Mouse (Mus musculus) embryo, embryonic 9.5 days (tissue): ENCODE measurements around the gene Dscam.

ENCODE experiments used
- DNase-seq: peaks from one replicate; pipeline ENCODE4 v3.0.0-alpha.2; 2017; ENCODE audit errors: extremely low spot score

Gene Dscam

DNA sequence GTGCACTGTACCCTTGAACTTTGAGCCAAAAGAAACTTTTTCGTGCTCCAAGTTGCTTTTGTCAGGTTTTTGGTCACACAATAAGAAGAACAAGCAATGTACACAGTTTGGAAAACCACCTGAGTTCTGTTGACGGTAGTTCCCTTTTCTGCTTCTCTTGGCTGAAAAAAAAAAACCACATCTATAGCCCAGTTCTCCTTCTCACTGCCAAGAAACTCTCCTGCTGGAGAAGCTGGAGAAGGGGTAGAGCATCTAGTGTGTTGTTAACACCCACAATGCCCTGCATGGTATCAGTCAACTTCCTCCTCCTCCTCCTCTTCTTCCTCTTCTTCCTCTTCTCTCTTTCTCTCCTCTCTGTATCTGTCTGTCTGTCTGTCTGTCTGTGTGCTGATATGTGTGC is 65.3 kb downstream of the Dscam start:
- no peak for DNase-seq

DNA sequence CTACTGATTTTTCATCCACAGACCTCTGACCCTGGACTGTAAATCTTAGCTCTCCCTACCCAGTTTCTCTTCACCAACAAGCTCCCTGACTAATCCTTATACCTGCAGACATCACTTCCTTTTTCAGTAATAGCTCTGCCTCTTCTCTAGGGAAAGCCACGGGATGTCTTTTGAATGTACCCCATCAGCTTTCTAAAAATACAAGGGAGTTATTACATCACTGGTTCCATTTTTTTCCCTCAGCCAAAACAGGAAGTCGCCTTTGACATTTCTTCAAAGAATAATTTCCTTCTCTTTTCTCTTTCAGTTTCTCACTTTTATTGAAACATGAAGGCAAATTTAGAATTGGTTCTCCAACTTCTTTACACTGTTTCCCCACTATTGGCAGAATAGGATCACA is 67.5 kb downstream of the Dscam start:
- DNase-seq = no peak

DNA sequence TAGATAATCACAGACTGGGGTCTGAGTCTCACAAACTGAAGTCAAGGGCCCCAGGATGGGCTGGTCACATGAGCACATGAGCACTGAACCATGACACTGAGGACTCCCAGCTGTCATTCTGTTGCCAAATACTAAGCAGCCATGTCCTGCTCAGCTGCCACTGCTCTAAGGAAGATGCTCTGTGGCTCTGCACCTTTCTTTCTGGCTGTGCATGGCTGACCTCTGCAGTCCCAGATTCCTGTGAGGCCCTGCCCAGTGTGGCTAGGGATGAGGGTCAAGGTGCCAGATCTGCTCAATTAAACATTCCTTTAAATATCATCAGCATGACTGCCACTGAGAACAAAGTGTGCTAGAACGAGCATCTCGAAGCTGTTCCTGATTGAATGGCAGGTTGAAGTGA is 70.5 kb downstream of the Dscam start:
- no peak for DNase-seq

DNA sequence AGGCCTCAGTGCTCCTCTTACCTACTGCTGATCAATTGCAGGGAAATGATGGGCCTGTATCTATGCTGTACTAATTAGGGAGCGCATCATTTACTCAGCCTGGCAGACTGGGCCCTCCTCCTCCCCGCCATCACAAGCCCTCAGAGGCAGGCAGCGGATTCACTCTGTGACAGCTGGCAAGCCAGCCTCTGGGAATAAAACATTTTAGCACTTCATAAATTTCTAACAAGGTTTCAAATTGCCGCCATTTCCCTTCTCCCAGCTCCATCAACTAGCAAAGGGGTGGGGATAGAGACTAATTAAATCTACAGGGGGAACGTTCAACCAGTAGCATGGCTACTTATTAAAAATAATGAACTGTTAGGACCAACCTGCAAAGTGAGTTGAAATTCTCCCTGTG is 72.0 kb downstream of the Dscam start:
- peak; percentile 2 for DNase-seq

DNA sequence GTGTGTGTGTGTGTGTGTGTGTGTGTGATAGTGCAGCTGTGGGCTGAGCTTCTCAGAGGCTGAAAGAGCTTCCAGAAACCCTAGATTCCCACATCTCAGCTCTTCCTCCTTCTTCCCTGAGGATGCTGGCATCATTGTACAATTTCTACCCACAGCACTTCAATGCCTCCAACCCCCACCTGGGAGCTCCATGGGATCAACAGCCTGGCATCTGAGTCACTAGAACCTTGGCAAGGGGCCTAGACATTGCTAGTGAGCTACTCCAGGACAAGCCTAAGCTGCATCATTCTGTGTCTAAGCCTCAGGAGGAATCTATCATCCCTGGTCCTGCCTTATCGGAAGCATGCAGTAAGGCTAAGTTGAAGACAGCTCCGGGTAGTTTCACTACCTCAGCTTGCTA is 73.8 kb downstream of the Dscam start:
- DNase-seq = no peak

DNA sequence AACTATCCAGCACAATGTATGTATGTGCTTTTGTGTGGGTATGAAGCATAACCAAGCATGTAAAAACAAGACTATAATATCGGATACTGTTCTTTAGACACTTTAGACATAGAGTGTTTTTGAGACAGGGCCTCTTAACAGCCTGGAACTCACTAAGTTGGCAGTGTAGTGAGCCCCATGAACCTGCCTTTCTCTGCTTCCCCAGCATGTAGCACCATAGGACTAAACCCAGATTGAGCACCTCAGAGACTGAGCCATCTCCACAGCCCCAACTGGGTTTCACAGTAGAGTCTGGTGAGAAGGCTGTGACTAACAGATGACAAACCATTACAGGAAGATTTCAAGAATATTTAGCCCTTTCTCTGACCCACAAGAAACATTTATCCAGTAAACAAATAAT is 75.1 kb downstream of the Dscam start:
- DNase-seq = no peak

DNA sequence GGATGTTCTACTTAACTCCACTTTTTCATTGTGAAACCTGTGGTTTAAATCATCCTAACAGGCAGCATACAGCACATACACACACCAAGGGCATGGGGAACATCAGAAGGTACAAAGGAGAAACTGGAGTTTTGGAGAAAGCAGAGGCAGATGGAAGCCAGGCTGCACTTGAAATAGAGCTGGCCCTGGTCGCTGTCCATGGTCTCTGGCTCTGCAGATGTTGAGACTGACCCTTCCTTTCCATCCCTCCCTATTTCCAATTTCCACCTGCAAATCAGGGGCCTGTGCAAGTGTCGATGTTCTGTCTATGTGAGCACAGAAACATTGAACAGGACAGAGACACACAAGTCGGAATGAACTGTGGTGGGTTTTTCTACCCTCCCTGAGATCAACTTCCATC is 81.2 kb downstream of the Dscam start:
- DNase-seq = no peak

DNA sequence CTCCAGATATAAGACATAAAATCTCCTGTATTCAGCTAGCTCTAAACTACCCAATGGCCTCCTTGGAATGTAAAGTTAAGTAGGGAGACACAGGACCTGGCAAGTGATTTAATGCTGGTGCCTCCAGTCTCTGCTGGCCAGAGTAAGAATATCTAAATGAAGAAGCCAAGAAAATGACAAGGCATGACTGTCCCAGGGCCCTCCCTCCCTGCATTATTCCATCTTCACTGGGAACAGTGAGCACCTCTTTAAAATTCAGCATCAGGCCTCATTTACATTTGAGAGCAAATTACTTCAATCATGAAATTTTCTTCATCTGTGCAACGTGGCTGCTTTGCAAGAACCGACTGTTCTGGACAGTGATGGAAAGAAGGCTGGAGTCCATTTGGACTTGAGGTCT is 86.9 kb downstream of the Dscam start:
- no peak for DNase-seq

DNA sequence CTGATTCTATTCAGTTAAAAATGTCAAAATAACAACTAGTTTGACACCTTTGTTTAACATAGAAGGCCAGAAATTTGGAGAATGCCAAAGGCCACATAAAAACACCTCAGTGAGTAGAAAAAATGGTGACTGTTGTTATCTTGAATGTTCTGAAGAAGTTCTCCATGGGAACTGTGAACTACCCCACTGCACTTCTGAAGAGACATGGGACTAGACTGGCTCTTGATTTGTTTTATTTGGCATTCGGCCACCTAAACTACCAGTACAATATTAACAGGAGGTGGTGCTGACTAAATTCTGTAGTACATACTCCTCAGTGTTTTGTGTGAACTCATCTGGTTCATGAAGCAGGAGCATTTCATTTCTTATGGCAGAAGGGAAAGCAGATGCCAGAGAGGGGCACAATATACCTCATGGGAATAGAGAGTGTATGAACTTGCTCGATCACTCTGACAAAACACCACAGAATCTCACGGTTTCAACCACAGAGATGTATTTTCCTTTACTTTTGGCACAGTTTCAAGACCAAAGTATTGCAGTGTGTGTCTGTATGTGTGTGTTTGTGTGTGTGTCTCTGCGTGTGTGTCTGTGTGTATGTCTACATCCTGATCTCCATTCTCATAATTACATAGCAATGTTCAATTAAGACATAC is 94.5 kb downstream of the Dscam start:
- DNase-seq = no peak

DNA sequence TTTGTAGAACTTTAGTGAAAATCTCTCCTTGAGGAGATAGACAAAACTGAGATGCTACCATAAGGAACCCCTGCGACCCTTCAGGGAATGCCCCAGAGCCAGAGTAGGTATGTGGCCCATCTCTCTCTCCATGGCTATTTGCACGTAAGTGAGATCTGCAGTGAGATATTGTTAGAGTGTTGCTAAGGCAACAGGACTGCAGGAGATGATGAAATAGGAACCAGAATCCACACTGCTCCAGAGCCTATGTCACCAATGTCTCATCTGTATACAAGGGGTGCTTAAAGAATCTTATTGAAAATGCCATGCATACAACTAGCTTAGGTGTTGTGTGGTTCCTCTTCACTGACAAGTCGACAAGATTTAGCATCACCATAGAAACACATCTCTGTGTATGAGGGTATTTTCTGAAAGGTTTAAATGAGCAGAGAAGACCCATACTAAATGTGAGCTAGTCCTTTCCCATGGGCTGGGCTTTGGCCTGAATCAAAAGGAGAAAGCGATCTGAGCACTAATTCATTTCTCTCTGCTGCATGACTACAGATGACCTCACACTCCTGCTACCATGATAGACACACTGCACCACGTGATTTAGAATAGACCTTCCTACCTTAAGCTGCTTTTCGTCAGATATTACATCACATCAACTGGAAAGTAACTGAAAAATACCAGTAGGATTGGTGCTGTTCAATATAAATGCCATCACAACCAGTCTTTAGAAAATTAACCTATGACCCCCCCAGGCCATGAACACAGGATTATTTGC is 95.2 kb downstream of the Dscam start:
- DNase-seq = no peak

DNA sequence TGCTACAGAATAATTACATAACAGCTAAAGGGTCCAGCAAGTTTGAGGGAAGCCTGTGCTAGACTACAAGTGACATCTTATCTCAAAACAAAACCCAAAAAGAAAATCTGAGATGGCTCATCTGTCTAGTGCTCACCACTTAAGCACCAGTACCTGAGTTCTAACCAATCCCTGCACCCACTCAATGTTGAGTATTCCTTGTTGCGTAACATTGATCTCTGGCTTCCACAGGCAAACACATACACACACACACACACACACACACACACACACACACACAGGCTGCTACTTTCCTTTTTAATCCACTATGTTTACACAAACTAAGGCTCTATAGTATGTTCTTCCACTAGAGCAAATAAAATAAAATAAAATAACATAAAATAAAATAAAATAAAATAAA is 96.7 kb downstream of the Dscam start:
- no peak for DNase-seq

DNA sequence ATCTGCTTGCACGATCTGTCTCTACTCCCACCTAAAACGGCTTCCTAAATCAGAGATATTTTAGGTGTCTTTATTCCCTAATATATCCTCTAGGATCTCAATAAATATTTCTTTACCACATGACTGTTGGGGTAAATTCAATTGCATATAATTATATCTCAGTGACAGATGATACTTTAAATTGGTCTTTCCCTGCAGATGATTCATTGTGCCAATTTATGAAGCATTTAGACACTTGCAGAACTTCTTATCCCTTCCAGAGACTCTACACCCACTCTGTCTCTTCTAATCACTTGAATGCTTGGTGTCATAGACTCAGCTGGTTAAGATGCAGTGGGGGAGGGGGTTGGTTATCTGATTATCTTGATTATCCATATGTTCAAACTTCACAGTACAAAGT is 97.9 kb downstream of the Dscam start:
- DNase-seq = no peak

DNA sequence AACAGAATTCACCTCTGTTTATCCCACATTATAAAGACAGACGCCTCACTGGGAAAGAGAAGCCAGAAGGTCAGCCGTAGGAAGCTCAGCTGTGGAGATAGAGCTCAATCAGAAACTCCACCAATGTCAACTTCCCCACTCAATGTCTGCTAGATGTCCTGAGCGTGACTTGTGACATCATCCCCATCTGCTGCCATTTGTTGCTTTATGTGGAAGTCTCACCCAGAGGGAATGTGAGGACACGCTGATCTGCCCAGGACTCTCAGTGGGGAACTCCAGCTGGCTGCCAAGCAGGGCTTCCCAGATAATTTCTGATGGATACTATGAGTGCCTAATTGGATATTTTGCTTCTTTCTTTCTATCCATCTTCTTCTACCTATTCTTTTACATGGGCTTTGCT is 103.7 kb downstream of the Dscam start:
- DNase-seq = no peak

DNA sequence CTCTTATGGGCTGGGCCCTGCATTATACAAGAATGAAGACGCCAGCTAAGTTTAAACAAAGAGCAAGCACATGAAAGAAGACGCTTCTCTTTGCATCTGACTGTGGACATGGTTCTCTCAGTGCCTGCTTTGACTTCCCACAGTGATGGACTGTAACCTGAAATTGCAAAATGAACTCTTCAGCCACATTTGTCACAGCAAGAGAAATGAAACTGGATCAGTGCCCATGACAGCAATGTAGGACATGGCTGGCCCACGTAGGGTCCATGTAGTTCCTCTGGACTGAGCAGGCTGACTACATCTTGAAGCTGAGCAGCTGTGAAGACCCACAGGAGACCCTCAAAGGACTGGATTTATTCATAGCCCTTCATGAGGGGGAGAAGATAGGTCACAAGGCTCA is 108.3 kb downstream of the Dscam start:
- no peak for DNase-seq

DNA sequence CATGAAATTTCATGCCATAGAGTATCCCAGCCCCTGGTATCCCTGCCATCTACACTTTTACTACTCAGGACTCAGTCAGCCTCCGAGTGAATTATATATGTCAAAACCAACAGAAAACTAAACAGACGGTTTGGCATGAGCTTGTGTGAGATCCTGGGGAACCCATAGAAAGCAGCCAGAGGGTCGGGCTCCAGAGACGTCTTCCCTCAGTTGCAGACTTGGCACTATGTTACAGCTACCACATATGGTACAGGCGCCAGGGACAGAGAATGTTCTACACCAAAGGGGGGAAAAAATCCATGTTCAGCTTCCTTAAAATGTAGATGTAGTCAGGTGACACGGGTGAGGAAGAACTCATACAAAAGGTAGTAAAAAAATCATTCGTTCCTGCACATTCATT is 109.2 kb downstream of the Dscam start:
- DNase-seq = no peak

DNA sequence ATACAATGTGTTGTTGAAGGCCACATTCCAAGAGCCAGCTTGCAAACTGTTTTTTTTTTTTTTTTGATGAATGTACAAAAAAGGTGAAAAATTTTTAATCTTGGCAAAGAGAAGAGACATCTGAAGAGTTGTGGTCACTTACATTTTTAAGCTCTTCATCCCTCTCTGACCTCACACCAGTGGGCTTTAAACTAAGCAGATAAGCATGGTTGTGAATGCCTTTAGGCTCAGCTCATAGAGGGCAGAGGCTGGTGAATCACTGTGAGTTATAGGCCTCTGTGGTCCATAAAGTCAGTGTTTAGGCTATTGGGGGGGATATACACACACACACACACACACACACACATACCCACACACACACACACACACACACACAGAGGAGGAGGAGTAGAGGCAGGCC is 109.8 kb downstream of the Dscam start:
- no peak for DNase-seq

DNA sequence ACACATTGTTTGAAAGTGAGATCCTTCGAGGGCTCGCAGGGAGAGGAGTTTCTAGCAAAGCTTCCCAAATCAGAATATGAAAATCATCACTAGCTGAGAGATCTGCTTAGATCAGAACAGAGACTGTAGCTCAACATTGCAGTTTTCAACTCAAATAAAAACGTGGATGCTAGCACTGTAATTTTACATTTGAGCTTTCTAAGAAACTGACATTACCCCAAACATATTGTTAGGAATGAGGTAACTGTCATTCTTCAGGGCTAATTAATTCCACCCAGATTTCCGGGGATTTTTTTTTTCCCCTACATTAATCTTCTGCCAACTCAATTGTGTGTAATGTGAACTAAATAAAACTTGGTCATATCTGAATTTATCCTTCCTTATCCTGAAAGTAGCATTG is 110.3 kb downstream of the Dscam start:
- DNase-seq = no peak

DNA sequence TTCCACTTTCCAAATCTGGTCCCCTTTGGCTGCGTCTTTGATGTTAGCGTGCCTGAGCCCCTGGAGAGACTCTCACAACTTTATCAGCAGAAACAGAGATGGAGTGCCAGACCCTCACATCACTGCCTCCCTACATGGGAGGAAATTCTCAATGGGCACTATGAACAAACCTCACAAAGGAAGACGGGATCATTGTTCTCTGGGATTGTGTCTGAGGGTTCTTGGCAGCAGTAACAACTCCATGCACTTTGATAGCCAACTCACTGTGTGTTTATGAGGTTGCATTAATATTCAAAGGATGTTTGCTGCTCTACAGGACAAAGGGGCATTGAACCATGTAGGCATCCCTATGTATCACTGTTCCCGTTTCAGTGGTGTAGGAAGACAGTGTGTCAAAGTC is 135.3 kb downstream of the Dscam start:
- DNase-seq = no peak

DNA sequence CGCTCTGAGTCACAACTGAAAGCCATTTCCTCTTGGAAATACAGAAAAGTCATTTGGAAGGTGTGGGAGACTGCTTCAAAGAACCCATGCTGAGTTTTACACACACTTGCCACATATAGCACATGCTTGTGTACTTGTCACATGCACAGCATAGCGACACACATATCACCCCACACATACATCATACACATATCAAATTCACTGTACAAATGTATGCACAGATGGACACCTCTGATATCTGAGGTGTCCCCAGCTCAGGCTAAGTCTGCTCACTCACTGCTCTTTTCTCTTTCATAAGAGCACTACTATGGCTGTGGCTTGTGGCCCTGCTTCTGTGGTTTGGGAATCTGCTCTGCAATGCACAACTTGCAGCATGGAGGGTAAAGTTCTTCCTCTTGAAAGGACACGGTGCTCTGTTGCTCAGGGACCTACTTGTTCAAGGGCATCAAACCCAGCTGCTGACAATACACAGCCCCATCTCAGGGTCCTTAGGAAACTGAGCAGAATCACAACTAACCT is 137.0 kb downstream of the Dscam start:
- DNase-seq = no peak

DNA sequence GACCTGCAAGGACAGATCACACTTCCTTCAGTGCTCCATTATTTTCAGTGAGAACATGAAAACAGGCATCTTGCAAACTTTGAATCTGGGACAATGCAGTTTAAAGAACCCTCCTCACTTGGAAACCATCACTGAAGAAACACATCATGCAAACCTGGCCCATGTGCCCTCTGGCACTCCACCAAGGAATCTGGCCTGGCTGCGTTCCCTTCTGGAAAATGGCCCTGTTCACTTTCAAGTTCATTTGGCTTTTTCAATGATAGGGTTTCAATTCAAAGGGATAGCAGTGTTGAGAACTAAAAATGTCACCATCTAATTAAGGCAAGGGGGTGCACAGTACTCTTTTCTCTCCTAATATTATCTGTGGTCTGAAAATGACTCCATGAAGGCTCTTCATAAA is 142.9 kb downstream of the Dscam start:
- DNase-seq = no peak

DNA sequence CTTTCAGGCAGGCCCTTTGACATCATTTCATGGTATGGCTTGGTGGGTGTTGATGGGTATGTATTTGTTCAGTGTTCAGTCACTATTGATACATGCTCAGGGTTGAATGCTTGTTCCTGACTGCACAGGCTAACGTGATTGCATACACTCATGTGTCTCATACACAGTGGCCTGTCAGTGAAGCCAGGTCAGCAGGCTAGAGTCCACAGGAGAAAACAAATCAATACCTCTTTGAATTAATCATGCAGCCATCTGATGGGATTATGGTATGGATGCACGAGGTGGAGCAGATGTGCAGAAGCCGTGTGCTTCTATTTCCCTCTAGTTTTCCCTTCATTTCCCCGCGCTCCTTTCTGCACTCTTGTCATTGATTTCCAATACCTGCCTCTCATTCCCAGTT is 143.7 kb downstream of the Dscam start:
- no peak for DNase-seq

DNA sequence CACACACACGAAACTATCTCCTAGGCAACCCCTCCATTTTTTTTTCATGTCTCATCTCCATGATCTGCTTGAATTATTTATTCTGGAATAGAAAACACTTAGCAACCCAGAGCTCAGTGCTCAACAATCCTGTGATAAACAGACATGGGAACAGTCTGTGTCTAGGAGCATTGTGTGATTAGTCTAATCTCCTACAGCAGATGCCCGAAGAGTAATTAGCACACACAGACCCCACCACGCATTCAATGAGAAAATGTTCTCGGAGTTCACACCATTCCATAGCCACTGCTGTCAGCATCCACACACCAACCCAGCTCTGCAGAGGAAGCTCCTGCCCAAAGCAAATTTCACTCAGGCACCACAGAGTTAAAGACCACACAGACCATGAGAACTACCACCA is 146.1 kb downstream of the Dscam start:
- no peak for DNase-seq

DNA sequence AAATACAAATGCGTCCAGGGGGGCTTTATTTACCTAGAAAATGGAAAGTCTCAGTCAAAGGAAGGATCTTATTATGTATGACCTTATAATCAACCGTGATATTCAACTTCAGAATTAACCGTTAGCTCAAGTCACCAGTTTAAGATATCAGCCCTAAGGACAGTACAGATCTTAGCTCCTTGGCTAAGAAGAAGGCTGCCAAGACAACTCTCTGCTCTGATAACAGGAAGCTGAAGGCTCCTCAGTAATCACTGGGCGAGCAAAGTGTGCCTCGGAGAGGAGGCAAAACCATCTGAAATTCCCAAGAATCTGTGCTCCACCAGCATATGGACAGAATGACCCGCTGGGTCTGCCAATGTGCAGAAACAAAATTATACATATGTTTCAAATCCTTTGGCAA is 149.1 kb downstream of the Dscam start:
- no peak for DNase-seq

DNA sequence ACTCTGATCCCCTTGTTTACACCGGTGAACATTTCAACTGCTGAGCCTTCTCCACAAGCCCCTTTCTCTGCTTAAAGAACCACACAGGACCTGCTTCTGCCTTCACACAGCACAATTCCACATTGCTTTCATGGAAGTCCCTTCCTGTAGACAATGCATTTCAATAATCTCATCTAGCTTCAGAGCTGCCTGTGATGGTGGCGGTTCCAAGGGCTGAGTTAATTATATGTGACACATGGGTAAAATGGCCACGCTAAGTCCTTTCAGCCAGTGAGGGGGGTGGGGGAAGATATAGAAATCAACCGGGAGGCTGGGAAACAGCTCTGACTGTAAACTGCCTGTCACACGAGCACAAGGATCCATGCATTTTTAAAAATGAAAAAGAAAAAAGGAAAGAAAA is 152.2 kb downstream of the Dscam start:
- DNase-seq = no peak
